Mouse (Mus musculus) neural tube, embryonic 14.5 days (tissue): Measurements from ENCODE around the gene Ift81. TPM values are rescaled to one million over a fixed set of nuclear protein-coding genes. Genes with fewer than 3 reads are reported as not detected.

ENCODE experiments used
- ATAC-seq: fragments of 200-750 bp; cut with Nextera tagmentation; 2 replicates; pipeline ENCODE4 v1.8.0; 2017; ENCODE audit warnings: low read depth, mild to moderate bottlenecking, moderate TSS enrichment, moderate library complexity
- H3K27ac ChIP-seq: fragments of 300-500 bp; sonication (generic); 2 replicates; pipeline ENCODE4 v1.5.1; 2014; ENCODE audit warnings: low read depth, mild to moderate bottlenecking, control low read depth, low read length, moderate library complexity, mixed read lengths
- H3K27me3 ChIP-seq: fragments of 300-500 bp; sonication (generic); 2 replicates; pipeline ENCODE4 v1.6.1; 2014; ENCODE audit warnings: low read length; ENCODE audit not compliant: control insufficient read depth, insufficient read depth
- H3K36me3 ChIP-seq: fragments of 300-500 bp; sonication (generic); 2 replicates; pipeline ENCODE4 v1.6.1; 2014; ENCODE audit warnings: low read length, mixed read lengths; ENCODE audit not compliant: control insufficient read depth, insufficient read depth
- H3K4me1 ChIP-seq: fragments of 300-500 bp; sonication (generic); 2 replicates; pipeline ENCODE4 v1.6.1; 2014; ENCODE audit warnings: low read length; ENCODE audit not compliant: control insufficient read depth, insufficient read depth
- H3K4me2 ChIP-seq: fragments of 300-500 bp; sonication (generic); 2 replicates; pipeline ENCODE4 v1.6.1; 2014; ENCODE audit warnings: mild to moderate bottlenecking, low read depth, low read length, control low read depth
- H3K4me3 ChIP-seq: fragments of 300-500 bp; sonication (generic); 2 replicates; pipeline ENCODE4 v1.5.1; 2014; ENCODE audit warnings: low read depth, low read length, control low read depth, mixed read lengths
- H3K9ac ChIP-seq: fragments of 300-500 bp; sonication (generic); replicated peaks from 2 replicates; pipeline ENCODE4 v1.6.1; 2014; ENCODE audit warnings: low read depth, mild to moderate bottlenecking, control low read depth, low read length, mixed read lengths
- H3K9me3 ChIP-seq: fragments of 300-500 bp; sonication (generic); 2 replicates; pipeline ENCODE4 v1.6.1; 2016; ENCODE audit warnings: low read length; ENCODE audit not compliant: control insufficient read depth
- WGBS: fragments of 180-500 bp; shearing (Covaris S2); extraction: QIAGEN DNeasy Blood & Tissue Kit; methylation state at CpG from one replicate; pipeline ENCODE4 v1.1.7; 2014; 5-methylcytosine and 5-hydroxymethylcytosine counted together
- polyA plus RNA-seq: library from polyadenylated mRNA; unstranded; fragments of >200 nt; fragmentation: Nextera tagmentation; extraction: Ambion mirVana; gene quantifications from 2 replicates; pipeline ENCODE4 v1.2.1, GENCODE M21; 2014

The Ift81 gene
- polyA plus RNA-seq, 1 experiment from 2014 or later, result 68.6 TPM

- Histone ChIP-seq H3K9me3 (no peaks in the 10 kb centered on the region), H3K27me3 (no peaks in the 10 kb centered on the region), H3K4me1 (no peaks in the 10 kb centered on the region), H3K4me3 (no peak overlapping the region), H3K4me2 (no peak overlapping the region), H3K27ac (no peak overlapping the region), H3K9ac (no peak overlapping the region), H3K36me3 (no peaks in the 10 kb centered on the region)
- 28% methylated on average over 6 of the region's 6 CpGs for WGBS
- ATAC-seq, result no peak
These were observed 66.5 kb downstream of the Ift81 start for GRCm38 (mm10) chr5:122547810-122548209.

- Histone ChIP-seq H3K27ac (no peak overlapping the region), H3K4me3 (no peak overlapping the region), H3K4me1 (no peaks in the 10 kb centered on the region), H3K9me3 (no peaks in the 10 kb centered on the region), H3K9ac (no peak overlapping the region), H3K4me2 (no peak overlapping the region), H3K27me3 (no peaks in the 10 kb centered on the region), H3K36me3 (no peaks in the 10 kb centered on the region)
- ATAC-seq, result no peak
- WGBS, result 57% methylated on average over 7 of the region's 7 CpGs
These were observed 67.0 kb downstream of the Ift81 start for GRCm38 (mm10) chr5:122547251-122547714.

GRCm38 (mm10) chr5:122543392-122543791 is 70.9 kb downstream of the Ift81 start:
- Histone ChIP-seq H3K36me3 (no peaks in the 10 kb centered on the region), H3K4me3 (no peak overlapping the region), H3K4me2 (no peak overlapping the region), H3K9ac (no peak overlapping the region), H3K27me3 (no peaks in the 10 kb centered on the region), H3K27ac (no peak overlapping the region), H3K4me1 (no peaks in the 10 kb centered on the region), H3K9me3 (no peaks in the 10 kb centered on the region)
- 91% methylated on average over 6 of the region's 6 CpGs for WGBS
- no peak for ATAC-seq

- no peaks in the 10 kb centered on the region for H3K36me3 ChIP-seq
- H3K9me3 ChIP-seq, result no peaks in the 10 kb centered on the region
- no peaks in the 10 kb centered on the region for H3K27me3 ChIP-seq
- H3K9ac ChIP-seq, result no peak overlapping the region
- ATAC-seq, result no peak
- H3K4me2 ChIP-seq, result no peak overlapping the region
- H3K4me1 ChIP-seq, result no peaks in the 10 kb centered on the region
- H3K4me3 ChIP-seq, result no peak overlapping the region
- WGBS, result 90% methylated on average over 8 of the region's 8 CpGs
- H3K27ac ChIP-seq, result no peak overlapping the region
These were observed 72.4 kb downstream of the Ift81 start for GRCm38 (mm10) chr5:122541871-122542270.

- H3K27ac ChIP-seq, result no peak overlapping the region
- H3K9me3 ChIP-seq, result no peaks in the 10 kb centered on the region
- H3K9ac ChIP-seq, result no peak overlapping the region
- no peaks in the 10 kb centered on the region for H3K27me3 ChIP-seq
- no peaks in the 10 kb centered on the region for H3K4me1 ChIP-seq
- no peak overlapping the region for H3K4me3 ChIP-seq
- H3K36me3 ChIP-seq, result no peaks in the 10 kb centered on the region
- no peak for ATAC-seq
- 96% methylated on average over 11 of the region's 11 CpGs for WGBS
- no peak overlapping the region for H3K4me2 ChIP-seq
These were observed 76.2 kb downstream of the Ift81 start for GRCm38 (mm10) chr5:122538077-122538476.

GRCm38 (mm10) chr5:122537654-122538053 is 76.7 kb downstream of the Ift81 start:
- Histone ChIP-seq H3K27ac (no peak overlapping the region), H3K27me3 (no peaks in the 10 kb centered on the region), H3K4me1 (no peaks in the 10 kb centered on the region), H3K9me3 (no peaks in the 10 kb centered on the region), H3K4me3 (no peak overlapping the region), H3K9ac (no peak overlapping the region), H3K36me3 (no peaks in the 10 kb centered on the region), H3K4me2 (no peak overlapping the region)
- WGBS, result 98% methylated on average over 5 of the region's 5 CpGs
- ATAC-seq, result no peak

GRCm38 (mm10) chr5:122533884-122534283 is 80.4 kb downstream of the Ift81 start:
- Histone ChIP-seq H3K9me3 (no peaks in the 10 kb centered on the region), H3K9ac (no peak overlapping the region), H3K36me3 (no peaks in the 10 kb centered on the region), H3K4me1 (peaks cover 4% of the 10 kb centered on the region; the same call in 1 of the 2 replicates), H3K27me3 (no peaks in the 10 kb centered on the region), H3K4me3 (no peak overlapping the region), H3K27ac (no peak overlapping the region), H3K4me2 (no peak overlapping the region)
- ATAC-seq, result no peak
- WGBS, result 75% methylated on average over 8 of the region's 8 CpGs

GRCm38 (mm10) chr5:122529913-122530604 is 84.3 kb downstream of the Ift81 start:
- 75% methylated on average over 9 of the region's 9 CpGs for WGBS
- Histone ChIP-seq H3K27me3 (no peaks in the 10 kb centered on the region), H3K9ac (no peak overlapping the region), H3K27ac (no peak overlapping the region), H3K4me1 (peaks cover 4% of the 10 kb centered on the region; the same call in 1 of the 2 replicates), H3K36me3 (no peaks in the 10 kb centered on the region), H3K4me3 (no peak overlapping the region), H3K4me2 (no peak overlapping the region), H3K9me3 (no peaks in the 10 kb centered on the region)
- ATAC-seq, result no peak

- no peak for ATAC-seq
- H3K9ac ChIP-seq, result no peak overlapping the region
- H3K36me3 ChIP-seq, result no peaks in the 10 kb centered on the region
- no peak overlapping the region; the same call in 1 of the 2 replicates for H3K27ac ChIP-seq
- H3K4me1 ChIP-seq, result peaks cover 4% of the 10 kb centered on the region; the same call in 1 of the 2 replicates
- H3K27me3 ChIP-seq, result no peaks in the 10 kb centered on the region
- WGBS, result 39% methylated on average over 3 of the region's 3 CpGs
- H3K4me3 ChIP-seq, result no peak overlapping the region
- no peaks in the 10 kb centered on the region for H3K9me3 ChIP-seq
- H3K4me2 ChIP-seq, result no peak overlapping the region
These were observed 85.0 kb downstream of the Ift81 start for GRCm38 (mm10) chr5:122529316-122529715.
